21 mouse cellular contexts compared by ENCODE assay signal in the genomic region with DNA sequence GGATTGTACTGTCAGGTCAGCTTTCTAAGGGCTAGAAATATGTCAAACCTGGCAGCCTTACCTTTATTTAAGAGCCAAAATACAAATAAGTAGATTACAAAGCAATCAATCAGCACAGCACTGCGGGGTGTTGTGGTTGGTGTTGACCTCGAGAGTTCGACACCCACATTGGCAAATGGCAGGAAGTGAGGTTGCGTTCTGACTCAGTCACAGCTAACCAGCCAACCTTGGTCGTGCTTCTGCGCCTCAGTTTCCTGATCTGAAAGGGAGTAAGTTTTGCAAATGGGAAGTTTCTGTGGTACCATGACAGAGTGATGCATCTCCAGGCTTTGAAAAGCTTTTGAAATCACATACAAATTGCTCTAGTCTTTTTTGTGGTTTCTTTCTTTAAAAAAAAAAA. TPM values are rescaled to one million over a fixed set of nuclear protein-coding genes. Genes with fewer than 3 reads are reported as not detected.
DNase-seq lines count a peak whose midpoint lies in the region; ATAC-seq lines count a peak whose summit lies in the region.
"Had no signal": no experiment of that assay in that cellular context is flagged by ENCODE, and none has a peak within 500 bp of the region (broad histone marks: within the 10 kb centered on the region; RNA-seq: fewer than 3 reads in every experiment).

No protein-coding gene starts in this region.

- DNase-seq in A20 (ENCODE audit: low read depth, low spot score), result peak; percentile 13
- peak; percentile 18 for DNase-seq in CD4-positive, CD25-positive, alpha-beta regulatory T cell, adult 2 months (ENCODE audit: low read depth, low spot score)
- no peak for DNase-seq in testis, postnatal 10 days (ENCODE audit: low spot score)
- DNase-seq in thymus, postnatal 0 days (ENCODE audit: low spot score), result no peak
- DNase-seq in urinary bladder, postnatal 25 days (ENCODE audit: low spot score), result no peak
- DNase-seq: adrenal gland, postnatal 14 days; cerebellum, adult 2 months; cerebellum, postnatal 10 days; forebrain, postnatal 0 days; gastrocnemius, adult 2 months; gastrocnemius, postnatal 25 days; heart, adult 18-20 months; heart, postnatal 14 days; kidney, adult 11 months had no signal

- peak; percentile 70 for ATAC-seq in granulocyte monocyte progenitor cell, adult 5-6 weeks (replicated peaks; ENCODE audit: poor library complexity, severe bottlenecking)
- ATAC-seq: forebrain, embryonic 13.5 days; forebrain, postnatal 0 days had no signal

- H3K4me1 ChIP-seq in megakaryocyte, embryonic 14.5 days, result peaks cover 21% of the 10 kb centered on the region
- H3K4me1 ChIP-seq: embryonic facial prominence, embryonic 10.5 days; forebrain, embryonic 13.5 days; heart, embryonic 10.5 days; hindbrain, embryonic 10.5 days; hindbrain, embryonic 15.5 days had no signal

- no peaks in the 10 kb centered on the region for H3K27me3 ChIP-seq in megakaryocyte, embryonic 14.5 days (replicated peaks)
- H3K27me3 ChIP-seq: forebrain, embryonic 13.5 days; hindbrain, embryonic 15.5 days had no signal

- peaks cover 8% of the 10 kb centered on the region for H3K36me3 ChIP-seq in megakaryocyte, embryonic 14.5 days (replicated peaks; ENCODE audit: low read length)
- H3K36me3 ChIP-seq: embryonic facial prominence, embryonic 10.5 days; heart, embryonic 10.5 days; hindbrain, embryonic 10.5 days; hindbrain, embryonic 15.5 days had no signal

- peaks cover 6% of the 10 kb centered on the region; the same call in 1 of the 2 replicates for H3K9me3 ChIP-seq in megakaryocyte, embryonic 14.5 days
- H3K9me3 ChIP-seq: embryonic facial prominence, embryonic 10.5 days; forebrain, embryonic 13.5 days; heart, embryonic 10.5 days; hindbrain, embryonic 10.5 days; hindbrain, embryonic 15.5 days had no signal

- H3K4me3 ChIP-seq in megakaryocyte, embryonic 14.5 days (replicated peaks), result peak overlapping the region; percentile 21
- H3K4me3 ChIP-seq: embryonic facial prominence, embryonic 10.5 days; forebrain, embryonic 13.5 days; gastrocnemius, adult 2 months; heart, embryonic 10.5 days; hindbrain, embryonic 10.5 days; hindbrain, embryonic 15.5 days had no signal

RNA-seq across cellular contexts. Expression of gene Zeb2, which starts 21.7 kb away (rescaled TPM):
- total RNA-seq in granulocyte monocyte progenitor cell, adult 5-6 weeks (2014; fragmentation: Nextera tagmentation), result 286 and 309 TPM in 2 replicates
- 167 and 168 TPM in 2 replicates for total RNA-seq in granulocyte monocyte progenitor cell, adult 5-6 weeks (2017)
- 14.4 and 20.1 TPM in 2 replicates for polyA plus RNA-seq in megakaryocyte, embryonic 14.5 days (2012; ENCODE audit: insufficient read depth, low replicate concordance)
- 3.9 and 4.8 TPM in 2 replicates for polyA plus RNA-seq in thymus, postnatal 0 days (2015; fragmentation: Nextera tagmentation; extraction: Ambion mirVana)

Comparison
In these comparisons a context has a peak if more than half of its experiments do, and no peak if none do; other contexts are left out.
1. DNase-seq: peak in A20 (single experiment) and CD4-positive, CD25-positive, alpha-beta regulatory T cell, adult 2 months (single experiment); none in testis, postnatal 10 days (single experiment), thymus, postnatal 0 days (single experiment) and urinary bladder, postnatal 25 days (single experiment).